Mouse (Mus musculus): ENCODE measurements around the gene Bcl2l2. TPM values are rescaled to one million over a fixed set of nuclear protein-coding genes. Genes with fewer than 3 reads are reported as not detected.

Bcl2l2 gene
- polyA plus RNA-seq, 1 experiment from 2014 or later, result 3.9 TPM

Other genes with a start within 250 kb of the Bcl2l2 start
- gene Gm17606, start 242.4 kb upstream of the Bcl2l2 start, polyA plus RNA-seq (2015; fragmentation: Nextera tagmentation; extraction: Ambion mirVana), result not detected in 2 replicates
- 9.6 and 11.2 TPM in 2 replicates for gene Cdh24, start 242.0 kb upstream of the Bcl2l2 start, polyA plus RNA-seq (2015; fragmentation: Nextera tagmentation; extraction: Ambion mirVana)
- gene 1700123O20Rik, start 197.2 kb upstream of the Bcl2l2 start, polyA plus RNA-seq (2015; fragmentation: Nextera tagmentation; extraction: Ambion mirVana), result 58.9 and 63.9 TPM in 2 replicates
- 108 and 123 TPM in 2 replicates for gene Acin1, start 196.4 kb upstream of the Bcl2l2 start, polyA plus RNA-seq (2015; fragmentation: Nextera tagmentation; extraction: Ambion mirVana)
- 0.15 and 0.29 TPM in 2 replicates for gene Gm29776, start 184.5 kb upstream of the Bcl2l2 start, polyA plus RNA-seq (2015; fragmentation: Nextera tagmentation; extraction: Ambion mirVana)
- gene Cebpe, start 171.2 kb upstream of the Bcl2l2 start, polyA plus RNA-seq (2015; fragmentation: Nextera tagmentation; extraction: Ambion mirVana), result not detected in 2 replicates
- gene Slc7a8, start 101.4 kb upstream of the Bcl2l2 start, polyA plus RNA-seq (2015; fragmentation: Nextera tagmentation; extraction: Ambion mirVana), result 8.8 and 12.0 TPM in 2 replicates
- gene Rnf212b, start 69.2 kb upstream of the Bcl2l2 start, polyA plus RNA-seq (2015; fragmentation: Nextera tagmentation; extraction: Ambion mirVana), result not detected in 2 replicates
- 13.2 and 14.5 TPM in 2 replicates for gene Homez, start 12.4 kb upstream of the Bcl2l2 start, polyA plus RNA-seq (2015; fragmentation: Nextera tagmentation; extraction: Ambion mirVana)
- 2.3 and 3.4 TPM in 2 replicates for gene Ppp1r3e, start 5.8 kb upstream of the Bcl2l2 start, polyA plus RNA-seq (2015; fragmentation: Nextera tagmentation; extraction: Ambion mirVana)
- gene Gm20521, start 64 bp downstream of the Bcl2l2 start, polyA plus RNA-seq (2015; fragmentation: Nextera tagmentation; extraction: Ambion mirVana), result not detected in 2 replicates
- gene Pabpn1, start 9.1 kb downstream of the Bcl2l2 start, polyA plus RNA-seq (2015; fragmentation: Nextera tagmentation; extraction: Ambion mirVana), result 150 and 163 TPM in 2 replicates
- 219 and 245 TPM in 2 replicates for gene Slc22a17, start 29.8 kb downstream of the Bcl2l2 start, polyA plus RNA-seq (2015; fragmentation: Nextera tagmentation; extraction: Ambion mirVana)
- 11.7 and 12.9 TPM in 2 replicates for gene Efs, start 42.7 kb downstream of the Bcl2l2 start, polyA plus RNA-seq (2015; fragmentation: Nextera tagmentation; extraction: Ambion mirVana)
- gene Il25, start 49.3 kb downstream of the Bcl2l2 start, polyA plus RNA-seq (2015; fragmentation: Nextera tagmentation; extraction: Ambion mirVana), result 0.46 and 0.51 TPM in 2 replicates
- gene Cmtm5, start 52.9 kb downstream of the Bcl2l2 start, polyA plus RNA-seq (2015; fragmentation: Nextera tagmentation; extraction: Ambion mirVana), result 9.5 and 14.8 TPM in 2 replicates
- 1.3 and 2.9 TPM in 2 replicates for gene Myh6, start 83.5 kb downstream of the Bcl2l2 start, polyA plus RNA-seq (2015; fragmentation: Nextera tagmentation; extraction: Ambion mirVana)
- not detected in 2 replicates for gene Gm17428, start 93.6 kb downstream of the Bcl2l2 start, polyA plus RNA-seq (2015; fragmentation: Nextera tagmentation; extraction: Ambion mirVana)
- 7.7 and 8.9 TPM in 2 replicates for gene Myh7, start 111.2 kb downstream of the Bcl2l2 start, polyA plus RNA-seq (2015; fragmentation: Nextera tagmentation; extraction: Ambion mirVana)
- gene Ngdn, start 132.1 kb downstream of the Bcl2l2 start, polyA plus RNA-seq (2015; fragmentation: Nextera tagmentation; extraction: Ambion mirVana), result 44.8 and 48.7 TPM in 2 replicates
- gene Zfhx2, start 208.9 kb downstream of the Bcl2l2 start, polyA plus RNA-seq (2015; fragmentation: Nextera tagmentation; extraction: Ambion mirVana), result 25.9 and 34.6 TPM in 2 replicates
- 37.0 and 38.6 TPM in 2 replicates for gene Thtpa, start 211.4 kb downstream of the Bcl2l2 start, polyA plus RNA-seq (2015; fragmentation: Nextera tagmentation; extraction: Ambion mirVana)
- gene Ap1g2, start 223.2 kb downstream of the Bcl2l2 start, polyA plus RNA-seq (2015; fragmentation: Nextera tagmentation; extraction: Ambion mirVana), result 9.0 and 9.2 TPM in 2 replicates
- 37.3 and 40.3 TPM in 2 replicates for gene Jph4, start 233.6 kb downstream of the Bcl2l2 start, polyA plus RNA-seq (2015; fragmentation: Nextera tagmentation; extraction: Ambion mirVana)

All from midbrain, embryonic 16.5 days (tissue).